In the genomic region with DNA sequence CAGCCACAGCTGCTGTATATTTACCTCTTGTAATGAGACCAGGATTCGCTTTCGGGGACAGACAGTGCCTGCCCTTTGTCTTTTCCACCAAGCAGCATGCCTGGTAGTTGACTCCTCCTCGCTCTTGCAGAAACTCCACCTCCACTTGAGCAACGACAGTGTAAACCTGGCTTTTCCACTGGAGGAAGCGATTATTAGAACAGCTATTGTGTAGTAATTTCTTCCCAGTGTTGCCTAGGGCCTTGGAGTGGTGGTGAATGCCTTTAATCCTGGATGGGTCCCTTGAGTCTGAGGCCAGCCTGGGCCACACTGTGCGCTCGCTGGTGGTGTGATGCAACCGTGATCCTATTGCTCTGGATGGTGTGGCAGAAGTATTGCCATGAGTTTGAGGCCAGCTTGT, we compare ENCODE assay signal across 13 mouse cellular contexts.
"Had no signal": no experiment of that assay in that cellular context is flagged by ENCODE, and none has a peak within 500 bp of the region (broad histone marks: within the 10 kb centered on the region; RNA-seq: fewer than 3 reads in every experiment).

No protein-coding gene starts in this region.

- H3K4me3 ChIP-seq: layer of hippocampus, adult 2 months; left cerebral cortex, adult 2 months; limb, embryonic 10.5 days; midbrain, embryonic 10.5 days; myocyte; neural tube, embryonic 15.5 days had no signal

- DNase-seq: kidney, postnatal 10 days; kidney, postnatal 4 days; midbrain, embryonic 14.5 days; right cerebral cortex, adult 18-20 months; right cerebral cortex, postnatal 25 days; thymus, postnatal 36 days had no signal

- H3K9me3 ChIP-seq: limb, embryonic 10.5 days; midbrain, embryonic 10.5 days; neural tube, embryonic 15.5 days had no signal

- H3K27me3 ChIP-seq: neural tube, embryonic 15.5 days had no signal

- H3K9ac ChIP-seq: neural tube, embryonic 15.5 days had no signal

- H3K4me2 ChIP-seq: liver, embryonic 11.5 days; neural tube, embryonic 15.5 days had no signal

- H3K4me1 ChIP-seq: limb, embryonic 10.5 days; midbrain, embryonic 10.5 days; neural tube, embryonic 15.5 days had no signal

- H3K27ac ChIP-seq: layer of hippocampus, adult 2 months; left cerebral cortex, adult 2 months; limb, embryonic 10.5 days; midbrain, embryonic 10.5 days; neural tube, embryonic 15.5 days had no signal
